Mouse (Mus musculus) brown adipose tissue, adult 24 weeks (tissue): Measurements from ENCODE around the gene A630089N07Rik. TPM values are rescaled to one million over a fixed set of nuclear protein-coding genes. Genes with fewer than 3 reads are reported as not detected.
"Not testable (repeated sequence)": the region's sequence is repeated elsewhere in the genome, so short reads cannot be mapped to it uniquely, and the experiment has no call there.

Experiments used
- H3K27ac ChIP-seq: fragments of 200-500 bp; replicated peaks from 2 replicates; pipeline ENCODE4 v1.5.1; 2012; ENCODE audit warnings: low read depth, mild to moderate bottlenecking, low read length
- H3K4me1 ChIP-seq: fragments of 200-500 bp; 2 replicates; pipeline ENCODE4 v1.6.1; 2012; ENCODE audit warnings: low read length, mixed read lengths; ENCODE audit not compliant: control insufficient read depth, insufficient read depth, insufficient read length
- H3K4me3 ChIP-seq: fragments of 200-500 bp; 2 replicates; pipeline ENCODE4 v1.5.1; 2012; ENCODE audit warnings: low read depth, mild to moderate bottlenecking, low read length, moderate library complexity; ENCODE audit not compliant: insufficient read depth
- polyA plus RNA-seq: library from polyadenylated mRNA; stranded (reverse); fragments of >200 nt; gene quantifications from 2 replicates; pipeline ENCODE4 v1.2.4, GENCODE M21; 2012; ENCODE audit not compliant: missing spikeins, insufficient read depth, insufficient read length

The A630089N07Rik gene
- polyA plus RNA-seq, result 1.6 and 3.2 TPM in 2 replicates

DNA sequence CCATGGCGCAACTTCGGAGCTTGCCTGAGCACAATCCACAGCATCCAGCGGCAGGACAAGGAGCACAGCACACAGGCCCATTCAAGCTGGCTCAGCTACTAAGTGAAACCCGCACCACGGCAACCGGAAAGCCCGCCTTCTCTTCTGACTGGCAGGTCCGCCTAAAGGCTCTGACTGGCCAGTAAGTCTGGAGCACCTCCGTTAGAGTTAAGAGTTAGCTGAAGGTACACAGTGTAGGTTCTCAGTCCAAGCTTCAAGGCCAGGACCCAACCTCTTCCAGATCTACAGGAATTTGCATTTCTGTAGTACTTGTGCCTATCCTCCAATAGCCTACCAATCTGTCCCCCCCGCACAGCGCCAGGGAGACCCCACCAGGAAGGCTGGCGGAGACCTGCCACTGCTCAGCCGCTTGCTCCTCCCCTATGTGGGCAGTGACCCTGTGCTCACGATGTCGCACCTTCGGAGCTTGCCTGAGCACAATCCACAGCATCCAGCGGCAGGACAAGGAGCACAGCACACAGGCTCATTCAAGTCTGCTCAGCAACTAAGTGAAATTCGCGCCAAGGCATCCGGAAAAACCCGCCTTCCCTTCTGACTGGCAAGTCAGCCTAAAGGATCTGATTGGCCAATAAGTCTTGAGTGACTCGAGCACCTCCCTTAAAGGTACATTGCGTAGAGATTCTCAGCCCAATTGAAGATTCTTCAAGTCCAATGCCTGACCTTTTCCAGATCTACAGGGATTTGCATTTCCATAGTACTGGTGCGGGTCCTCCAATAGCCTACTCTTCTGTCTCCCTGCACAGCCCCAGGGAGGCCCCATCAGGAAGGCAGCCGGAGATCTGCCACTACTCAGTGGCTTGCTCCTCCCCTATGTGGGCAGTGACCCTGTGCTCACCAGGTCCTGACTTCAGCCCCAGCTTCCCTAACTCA, at the start of gene A630089N07Rik:
A630089N07Rik (minus strand) TSS at position 562 of the 930 bp plus-strand sequence.
- H3K4me1 ChIP-seq, H3K27ac ChIP-seq: not testable (repeated sequence)
- peak within 1 kb of the TSS; percentile 81 for H3K4me3 ChIP-seq

DNA sequence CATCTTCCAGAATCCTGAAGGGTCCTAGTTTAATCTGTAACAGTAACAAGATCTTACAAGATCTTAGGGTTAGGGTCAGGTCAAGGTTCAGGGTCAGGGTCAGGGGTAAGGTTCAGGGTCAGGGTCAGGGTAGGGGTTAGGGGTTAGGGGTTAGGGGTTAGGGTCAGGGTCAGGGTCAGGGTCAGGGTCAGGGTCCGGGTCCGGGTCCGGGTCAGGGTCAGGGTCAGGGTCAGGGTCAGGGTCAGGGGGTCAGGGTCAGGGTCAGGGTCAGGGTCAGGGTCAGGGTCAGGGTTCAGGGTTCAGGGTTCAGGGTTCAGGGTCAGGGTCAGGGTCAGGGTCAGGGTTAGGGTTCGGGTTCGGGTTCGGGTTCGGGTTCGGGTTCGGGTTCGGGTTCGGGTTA, 24.9 kb upstream of the A630089N07Rik start:
- H3K4me3 ChIP-seq, result no peak overlapping the region
- no peak overlapping the region for H3K27ac ChIP-seq
- H3K4me1 ChIP-seq, result no peaks in the 10 kb centered on the region

DNA sequence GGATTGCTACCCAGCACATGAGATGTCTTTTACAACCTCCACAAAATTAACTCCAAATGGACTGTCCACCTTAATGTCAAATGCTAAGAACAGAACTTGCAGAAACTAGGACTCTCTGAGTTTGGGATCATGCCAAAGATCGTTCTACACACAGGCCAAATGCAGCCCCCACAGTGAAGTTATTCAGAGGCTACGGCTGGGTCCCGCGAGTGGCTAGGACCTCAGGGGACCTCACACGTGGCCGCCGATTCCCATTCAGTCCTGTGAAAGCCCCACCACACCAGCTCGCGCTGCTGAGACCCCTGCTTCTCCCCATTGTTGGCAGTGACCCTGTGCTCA, 731 bp downstream of the A630089N07Rik start:
- H3K4me3 ChIP-seq, result peak overlapping the region; percentile 81
- not testable (repeated sequence) for H3K27ac ChIP-seq, H3K4me1 ChIP-seq

DNA sequence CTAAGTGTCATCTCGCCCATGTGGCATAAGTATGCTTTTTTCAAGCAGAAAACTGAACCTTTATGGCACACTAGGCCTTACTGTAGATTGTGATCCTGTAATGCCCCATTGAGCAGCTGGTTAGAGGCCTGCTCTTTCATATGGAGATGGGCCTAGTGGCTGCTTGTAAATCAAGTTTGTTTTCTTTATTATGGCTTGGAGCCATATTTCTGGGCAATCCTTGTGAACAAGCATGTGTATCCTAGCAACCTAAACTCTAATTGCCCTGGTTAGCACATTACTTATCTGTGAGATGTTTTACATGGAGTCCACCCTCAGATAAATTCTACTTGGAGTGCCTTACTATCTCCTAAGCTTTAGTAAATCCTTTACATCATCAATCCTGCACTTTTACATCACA, 1.1 kb downstream of the A630089N07Rik start:
- H3K4me3 ChIP-seq, H3K4me1 ChIP-seq, H3K27ac ChIP-seq: not testable (repeated sequence)

DNA sequence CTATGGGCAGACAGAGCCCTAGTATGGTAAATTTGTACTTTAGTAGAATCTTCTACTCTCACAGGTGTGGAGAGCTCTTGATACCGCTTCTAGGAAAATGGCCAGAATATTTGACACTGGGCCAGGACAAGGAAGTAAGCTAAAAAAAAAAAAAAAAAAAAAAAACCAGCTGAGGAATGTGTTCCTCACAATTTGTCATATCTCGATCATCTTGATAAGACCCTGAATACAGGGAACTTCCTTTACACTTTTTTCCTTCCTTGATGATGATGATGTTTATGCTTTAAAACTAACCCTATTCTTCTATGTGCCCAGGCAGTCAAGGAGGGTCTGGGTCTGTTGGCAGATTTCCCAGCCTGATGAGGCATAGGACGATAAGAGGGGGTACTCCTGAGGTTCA, 2.9 kb downstream of the A630089N07Rik start:
- not testable (repeated sequence) for H3K27ac ChIP-seq, H3K4me1 ChIP-seq, H3K4me3 ChIP-seq

DNA sequence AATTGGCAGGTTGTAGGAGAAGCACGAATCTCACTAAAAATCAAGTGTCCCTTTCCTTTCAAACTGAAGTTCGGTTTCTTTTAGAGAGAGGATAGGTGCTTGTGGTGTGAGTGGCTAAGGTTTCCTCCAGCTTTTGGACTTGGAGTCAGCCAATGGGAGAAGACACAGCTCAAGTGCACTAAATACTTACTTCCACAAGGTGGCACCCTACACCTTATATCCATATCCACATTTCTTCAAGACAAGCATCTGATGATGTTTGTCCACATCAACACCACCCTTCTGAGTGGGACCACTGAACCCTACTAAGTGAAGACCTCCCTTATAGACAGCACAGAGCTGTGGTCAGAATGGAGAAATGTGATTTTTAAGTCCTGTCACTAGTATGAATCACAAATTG, 40.6 kb downstream of the A630089N07Rik start:
- Histone ChIP-seq H3K27ac (no peak overlapping the region), H3K4me3 (no peak overlapping the region), H3K4me1 (no peaks in the 10 kb centered on the region)

DNA sequence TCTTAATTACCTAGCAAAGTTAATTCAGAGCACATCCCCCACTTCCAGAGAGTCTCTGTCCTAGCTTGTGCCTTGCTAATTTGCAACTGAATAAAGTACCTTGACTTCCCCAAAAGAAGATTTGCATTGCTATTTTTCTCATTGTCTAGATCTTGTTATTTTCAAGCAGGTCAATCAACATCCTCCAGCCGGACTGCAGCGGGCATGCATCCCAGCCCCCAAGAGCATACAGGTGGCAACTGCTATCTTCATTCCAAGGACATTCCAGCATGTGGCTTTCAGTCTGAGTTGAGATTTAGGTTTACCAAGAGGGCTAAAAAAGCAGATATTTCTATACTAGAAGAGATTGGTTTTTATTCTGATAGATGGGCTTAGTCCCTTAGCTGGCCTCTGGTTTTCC, 47.3 kb downstream of the A630089N07Rik start:
- H3K4me3 ChIP-seq, H3K27ac ChIP-seq, H3K4me1 ChIP-seq: not testable (repeated sequence)

DNA sequence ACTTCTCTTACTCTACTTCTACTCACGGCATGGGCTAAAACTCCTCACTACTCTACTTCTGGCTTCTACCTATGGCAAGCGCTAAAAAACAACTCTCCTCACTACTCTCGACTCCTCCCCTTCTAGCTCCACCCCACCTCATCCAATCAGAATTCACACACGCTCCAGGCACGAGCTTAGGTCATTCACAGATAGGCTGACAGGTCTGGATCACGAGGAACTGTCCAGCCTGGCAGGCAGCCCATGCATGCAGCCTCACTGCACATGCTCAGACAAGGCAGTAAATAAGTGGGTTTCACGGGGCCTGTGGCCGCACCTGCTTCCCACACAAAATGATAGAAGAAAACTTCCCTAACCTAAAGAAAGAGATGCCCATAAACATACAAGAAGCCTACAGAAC, 56.1 kb downstream of the A630089N07Rik start:
- H3K27ac ChIP-seq, H3K4me3 ChIP-seq, H3K4me1 ChIP-seq: not testable (repeated sequence)

DNA sequence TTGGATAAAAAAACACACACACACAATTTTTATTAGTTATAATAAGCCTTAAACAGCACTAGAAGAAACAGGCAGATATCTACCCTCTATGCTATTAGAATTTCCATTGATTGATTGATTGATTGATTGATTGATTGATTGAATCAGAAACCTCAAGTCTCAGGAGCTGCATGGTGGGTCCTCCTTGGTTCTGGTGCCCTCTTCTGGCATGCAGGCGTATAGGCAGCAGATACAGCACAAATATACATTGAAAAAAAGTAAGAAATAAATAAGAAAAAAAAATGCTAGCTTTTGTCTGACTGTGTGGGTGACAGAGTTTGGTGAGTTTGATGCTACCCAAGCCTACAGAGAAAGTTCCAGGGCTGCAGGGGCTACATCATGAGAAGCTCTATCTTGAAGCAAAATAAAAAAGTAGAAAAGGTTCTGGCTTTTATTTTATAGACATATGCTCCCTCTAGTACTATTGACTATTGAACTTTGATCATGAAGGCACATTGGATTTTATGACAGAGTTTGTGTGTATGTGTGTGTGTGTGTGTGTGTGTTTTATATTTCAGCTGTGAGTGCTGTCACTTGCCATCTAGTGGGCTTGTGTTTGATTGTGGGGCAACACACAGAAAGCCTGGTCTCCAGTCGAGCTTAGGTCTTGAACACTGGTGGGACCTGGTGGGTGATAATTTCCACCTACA, 59.4 kb downstream of the A630089N07Rik start:
- Histone ChIP-seq H3K27ac (no peak overlapping the region), H3K4me1 (no peaks in the 10 kb centered on the region), H3K4me3 (no peak overlapping the region)

DNA sequence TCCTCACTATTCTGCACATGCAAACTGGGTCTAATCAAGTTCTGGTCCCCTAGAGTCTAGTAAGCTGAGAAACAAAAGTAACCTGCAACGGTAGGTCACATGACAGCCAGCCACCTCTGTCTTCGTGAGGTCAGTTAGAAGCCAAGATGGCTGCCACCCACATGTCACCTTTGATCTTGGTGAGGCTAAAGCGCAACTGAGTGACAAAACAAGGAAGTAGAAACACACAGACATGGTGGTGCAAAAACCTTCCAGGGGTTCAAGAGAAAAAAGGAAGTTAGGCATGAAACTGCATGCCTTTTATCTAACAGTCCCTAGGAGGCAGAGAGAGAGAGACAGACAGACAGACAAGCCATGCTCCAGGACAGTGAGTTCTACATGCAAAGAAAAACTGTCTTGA, 60.2 kb downstream of the A630089N07Rik start:
- Histone ChIP-seq H3K4me3 (no peak overlapping the region), H3K27ac (no peak overlapping the region), H3K4me1 (no peaks in the 10 kb centered on the region)

DNA sequence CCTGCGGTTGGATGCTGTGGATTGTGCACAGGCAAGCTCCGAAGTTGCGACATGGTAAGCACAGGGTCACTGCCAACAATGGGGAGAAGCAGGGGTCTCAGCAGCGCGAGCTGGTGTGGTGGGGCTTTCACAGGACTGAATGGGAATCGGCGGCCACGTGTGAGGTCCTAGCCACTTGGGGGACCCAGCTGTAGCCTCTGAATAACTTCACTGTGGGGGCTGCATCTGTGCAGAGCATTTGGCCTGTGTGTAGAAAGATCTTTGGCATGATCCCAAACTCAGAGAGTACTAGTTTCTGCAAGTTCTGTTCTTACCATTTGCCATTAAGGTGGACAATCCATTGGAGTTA, 84.9 kb downstream of the A630089N07Rik start:
- not testable (repeated sequence) for H3K4me1 ChIP-seq, H3K27ac ChIP-seq
- H3K4me3 ChIP-seq, result peak overlapping the region; percentile 79

DNA sequence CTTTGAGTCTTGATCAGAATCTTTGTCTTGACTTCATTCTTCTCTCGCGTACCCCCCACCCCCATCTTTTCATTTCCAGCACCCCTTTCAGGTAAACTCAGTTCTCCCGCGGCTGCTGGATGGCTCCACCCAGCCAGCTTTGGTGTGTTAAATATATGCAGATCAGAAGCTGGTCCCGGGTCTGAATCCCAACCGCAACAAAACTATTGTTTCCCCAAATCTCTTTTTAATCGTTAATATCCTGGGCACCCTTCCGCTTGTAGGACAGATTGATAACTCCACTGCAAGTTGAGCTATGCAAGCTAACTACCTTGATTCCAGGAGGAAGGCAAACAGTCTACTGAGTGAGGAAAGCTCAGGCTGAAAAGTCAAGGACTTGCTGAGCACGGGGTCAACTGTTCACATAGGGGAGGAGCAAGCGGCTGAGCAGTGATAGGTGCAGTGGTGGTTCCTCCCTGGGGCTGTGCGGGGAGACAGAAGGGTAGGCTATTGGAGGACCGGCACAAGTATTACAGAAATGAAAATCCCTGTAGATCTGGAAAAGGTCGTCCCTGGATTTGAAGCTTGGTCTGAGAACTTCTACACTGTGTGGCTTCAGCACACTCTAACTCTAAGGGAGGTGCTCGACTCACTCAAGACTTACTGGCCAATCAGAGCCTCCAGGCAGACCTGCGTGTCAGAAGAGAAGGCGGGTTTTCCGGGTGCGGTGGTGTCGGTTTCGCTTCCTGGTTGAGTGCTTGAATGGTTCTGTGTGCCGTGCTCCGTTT, 85.5 kb downstream of the A630089N07Rik start, which contains the start of gene B230307C23Rik:
B230307C23Rik (plus strand) TSS at position 700 of the 767 bp plus-strand sequence.
- H3K4me1 ChIP-seq, result peaks cover 3% of the 10 kb centered on the region
- peak within 1 kb of the TSS; percentile 87 for H3K27ac ChIP-seq
- peak within 1 kb of the TSS; percentile 79 for H3K4me3 ChIP-seq

DNA sequence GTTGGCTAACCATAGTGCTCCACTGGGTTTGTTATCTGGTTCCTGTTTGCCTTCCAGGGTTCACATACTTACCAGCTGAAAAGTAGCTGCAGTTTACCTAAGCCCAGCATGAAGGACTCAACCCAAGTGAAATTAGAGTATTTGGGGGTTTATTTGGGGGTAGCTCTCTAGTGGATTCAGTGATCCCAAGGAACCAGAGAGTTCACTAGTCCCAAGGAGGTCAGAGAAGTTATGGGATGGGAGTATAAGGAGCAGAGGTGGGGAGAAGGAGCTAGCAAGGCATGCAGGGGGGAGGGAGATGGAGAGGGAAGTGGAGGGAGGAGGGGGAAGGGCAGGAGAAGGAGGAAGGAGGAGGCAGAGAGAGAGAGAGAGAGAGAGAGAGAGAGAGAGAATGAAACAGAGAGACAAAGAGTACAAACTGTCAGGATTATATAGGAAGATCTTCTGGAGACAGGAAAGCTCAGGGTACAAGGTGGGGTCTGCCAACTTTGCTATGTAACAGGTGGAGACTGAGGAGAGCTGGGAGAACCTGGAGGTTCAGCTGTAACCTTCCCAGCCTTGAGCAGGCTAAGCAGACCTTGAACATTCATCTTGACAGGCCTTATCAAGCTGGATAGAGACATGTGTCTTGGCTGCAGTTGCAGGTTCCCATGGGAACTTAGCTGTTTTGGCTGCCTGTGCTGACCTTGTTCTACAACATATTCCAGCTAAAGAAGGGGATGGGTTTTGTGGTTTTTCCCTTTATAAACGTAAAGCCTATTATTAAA, 86.2 kb downstream of the A630089N07Rik start:
- Histone ChIP-seq H3K27ac (peak overlapping the region; percentile 87), H3K4me3 (peak overlapping the region; percentile 79)

DNA sequence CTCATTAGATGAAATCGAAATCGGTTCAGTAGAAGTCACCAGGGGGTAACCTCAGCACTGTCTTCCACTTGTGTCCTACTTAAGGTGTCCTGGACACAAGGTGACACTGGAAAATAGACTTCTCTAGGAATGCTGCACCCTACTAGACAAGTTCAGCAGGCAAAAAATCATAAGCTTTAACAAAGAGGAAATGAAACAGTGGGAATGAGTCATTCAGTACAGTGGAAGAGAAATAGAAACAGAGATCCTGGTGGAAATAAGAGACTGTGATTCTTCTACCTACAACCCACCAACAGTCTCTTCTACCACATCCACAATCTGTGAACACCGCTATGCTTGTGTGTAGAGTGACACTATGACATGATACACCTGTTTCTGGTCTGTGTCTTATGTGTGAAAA, 89.8 kb downstream of the A630089N07Rik start:
- not testable (repeated sequence) for H3K4me3 ChIP-seq

More for the DNA sequence above, 86.2 kb downstream of the A630089N07Rik start:
- H3K4me1 ChIP-seq, result peaks cover 3% of the 10 kb centered on the region

More for the DNA sequence above, 89.8 kb downstream of the A630089N07Rik start:
- H3K4me1 ChIP-seq, H3K27ac ChIP-seq: not testable (repeated sequence)
